Mouse (Mus musculus) liver, embryonic 16.5 days (tissue): ENCODE measurements around the gene Mnx1. TPM values are rescaled to one million over a fixed set of nuclear protein-coding genes. Genes with fewer than 3 reads are reported as not detected.
A peak's percentile ranks its signal among the peaks of the same experiment; 100 is the strongest.

Experiments
- ATAC-seq: fragments of 200-750 bp; cut with Nextera tagmentation; 2 replicates; pipeline ENCODE4 v1.8.0; 2017; ENCODE audit warnings: low read depth, mild to moderate bottlenecking, moderate number of reproducible peaks, moderate library complexity
- H3K27ac ChIP-seq: fragments of 300-500 bp; sonication (generic); 2 replicates; pipeline ENCODE4 v1.5.1; 2014; ENCODE audit warnings: mild to moderate bottlenecking, low read length
- H3K27me3 ChIP-seq: fragments of 300-500 bp; sonication (generic); 2 replicates; pipeline ENCODE4 v1.6.1; 2014; ENCODE audit warnings: low read depth, low read length, mixed read lengths; ENCODE audit not compliant: control insufficient read depth, insufficient read depth
- H3K36me3 ChIP-seq: fragments of 300-500 bp; sonication (generic); 2 replicates; pipeline ENCODE4 v1.6.1; 2014; ENCODE audit warnings: mild to moderate bottlenecking; ENCODE audit not compliant: control insufficient read depth, insufficient read depth
- H3K4me1 ChIP-seq: fragments of 300-500 bp; sonication (generic); 2 replicates; pipeline ENCODE4 v1.6.1; 2014; ENCODE audit warnings: low read depth, low read length, mixed read lengths; ENCODE audit not compliant: control insufficient read depth
- H3K4me2 ChIP-seq: fragments of 300-500 bp; sonication (generic); 2 replicates; pipeline ENCODE4 v1.6.1; 2014; ENCODE audit warnings: low read depth, low read length, mixed read lengths
- H3K4me3 ChIP-seq: fragments of 300-500 bp; sonication (generic); 2 replicates; pipeline ENCODE4 v1.5.1; 2014; ENCODE audit warnings: low read depth, mild to moderate bottlenecking, low read length
- H3K9ac ChIP-seq: fragments of 300-500 bp; sonication (generic); 2 replicates; pipeline ENCODE4 v1.6.1; 2014; ENCODE audit warnings: low read depth, low read length
- H3K9me3 ChIP-seq: fragments of 300-500 bp; sonication (generic); replicated peaks from 2 replicates; pipeline ENCODE4 v1.6.1; 2016; ENCODE audit warnings: low read length; ENCODE audit not compliant: control insufficient read depth
- WGBS: fragments of 180-500 bp; shearing (Covaris S2); extraction: QIAGEN DNeasy Blood & Tissue Kit; methylation state at CpG from one replicate; pipeline ENCODE4 v1.1.7; 2014; ENCODE audit not compliant: insufficient replicate concordance; 5-methylcytosine and 5-hydroxymethylcytosine counted together
- polyA plus RNA-seq: library from polyadenylated mRNA; unstranded; fragments of >200 nt; fragmentation: Nextera tagmentation; extraction: Ambion mirVana; gene quantifications from 2 replicates; pipeline ENCODE4 v1.2.1, GENCODE M21; 2015

Mnx1 gene
- polyA plus RNA-seq, 1 experiment from 2014 or later: not detected

GRCm38 (mm10) chr5:29479198-29479593 is 926 bp upstream of the Mnx1 start:
- Histone ChIP-seq H3K27ac (no peak overlapping the region), H3K27me3 (peaks cover 97% of the 10 kb centered on the region), H3K4me3 (no peak overlapping the region), H3K36me3 (no peaks in the 10 kb centered on the region), H3K4me1 (no peaks in the 10 kb centered on the region; the same call in 1 of the 2 replicates), H3K9me3 (no peaks in the 10 kb centered on the region), H3K4me2 (no peak overlapping the region), H3K9ac (no peak overlapping the region)
- 1% methylated on average over 14 of the region's 14 CpGs for WGBS
- no peak for ATAC-seq

GRCm38 (mm10) chr5:29477474-29478207 is 629 bp downstream of the Mnx1 start:
- no peak overlapping the region for H3K9ac ChIP-seq
- no peaks in the 10 kb centered on the region for H3K9me3 ChIP-seq
- 1% methylated on average over 53 of the region's 73 CpGs for WGBS
- H3K36me3 ChIP-seq: no peaks in the 10 kb centered on the region
- no peaks in the 10 kb centered on the region; the same call in 1 of the 2 replicates for H3K4me1 ChIP-seq
- H3K27ac ChIP-seq: no peak overlapping the region
- no peak for ATAC-seq
- peak overlapping the region; percentile 21; the same call in 1 of the 2 replicates for H3K4me3 ChIP-seq
- peaks cover 98% of the 10 kb centered on the region for H3K27me3 ChIP-seq
- peak overlapping the region; percentile 27; the same call in 1 of the 2 replicates for H3K4me2 ChIP-seq

GRCm38 (mm10) chr5:29476021-29476420 is 2.2 kb downstream of the Mnx1 start:
- ATAC-seq: no peak
- Histone ChIP-seq H3K9me3 (no peaks in the 10 kb centered on the region), H3K36me3 (no peaks in the 10 kb centered on the region), H3K4me2 (no peak overlapping the region), H3K4me1 (no peaks in the 10 kb centered on the region; the same call in 1 of the 2 replicates), H3K27me3 (peaks cover 100% of the 10 kb centered on the region), H3K4me3 (no peak overlapping the region), H3K27ac (no peak overlapping the region), H3K9ac (no peak overlapping the region)
- whole genome bisulfite sequencing: 7% methylated on average over 1 of the region's 1 CpGs

- no peak overlapping the region for H3K27ac ChIP-seq
- WGBS: 4% methylated on average over 5 of the region's 5 CpGs
- H3K9me3 ChIP-seq: no peaks in the 10 kb centered on the region
- no peak overlapping the region for H3K9ac ChIP-seq
- H3K4me2 ChIP-seq: no peak overlapping the region
- no peaks in the 10 kb centered on the region; the same call in 1 of the 2 replicates for H3K4me1 ChIP-seq
- H3K27me3 ChIP-seq: peaks cover 100% of the 10 kb centered on the region
- ATAC-seq: no peak
- H3K4me3 ChIP-seq: no peak overlapping the region
- H3K36me3 ChIP-seq: no peaks in the 10 kb centered on the region
Measured at GRCm38 (mm10) chr5:29475556-29475955, 2.7 kb downstream of the Mnx1 start.

GRCm38 (mm10) chr5:29475041-29475440 is 3.2 kb downstream of the Mnx1 start:
- H3K27ac ChIP-seq: no peak overlapping the region
- no peak overlapping the region for H3K4me2 ChIP-seq
- no peaks in the 10 kb centered on the region for H3K9me3 ChIP-seq

GRCm38 (mm10) chr5:29474246-29474960 is 3.9 kb downstream of the Mnx1 start:
- no peak for ATAC-seq
- H3K9me3 ChIP-seq: no peaks in the 10 kb centered on the region
- no peak overlapping the region for H3K27ac ChIP-seq
- H3K4me1 ChIP-seq: no peaks in the 10 kb centered on the region; the same call in 1 of the 2 replicates
- peaks cover 100% of the 10 kb centered on the region for H3K27me3 ChIP-seq
- no peak overlapping the region for H3K4me3 ChIP-seq
- no peak overlapping the region for H3K9ac ChIP-seq
- H3K36me3 ChIP-seq: no peaks in the 10 kb centered on the region
- H3K4me2 ChIP-seq: no peak overlapping the region
- WGBS: 5% methylated on average over 35 of the region's 35 CpGs

More at GRCm38 (mm10) chr5:29475041-29475440, 3.2 kb downstream of the Mnx1 start:
- Histone ChIP-seq H3K27me3 (peaks cover 100% of the 10 kb centered on the region), H3K4me1 (no peaks in the 10 kb centered on the region; the same call in 1 of the 2 replicates), H3K4me3 (no peak overlapping the region), H3K9ac (no peak overlapping the region), H3K36me3 (no peaks in the 10 kb centered on the region)
- no peak for ATAC-seq
- WGBS: 5% methylated on average over 10 of the region's 10 CpGs

GRCm38 (mm10) chr5:29473551-29474245 is 4.6 kb downstream of the Mnx1 start:
- no peaks in the 10 kb centered on the region for H3K36me3 ChIP-seq
- WGBS: 3% methylated on average over 35 of the region's 35 CpGs
- H3K4me3 ChIP-seq: no peak overlapping the region
- no peak overlapping the region for H3K9ac ChIP-seq
- no peak overlapping the region for H3K27ac ChIP-seq
- H3K4me2 ChIP-seq: no peak overlapping the region
- no peaks in the 10 kb centered on the region for H3K9me3 ChIP-seq
- no peak for ATAC-seq
- peaks cover 100% of the 10 kb centered on the region for H3K27me3 ChIP-seq
- H3K4me1 ChIP-seq: no peaks in the 10 kb centered on the region; the same call in 1 of the 2 replicates

- no peak overlapping the region for H3K9ac ChIP-seq
- no peak overlapping the region for H3K27ac ChIP-seq
- 2% methylated on average over 22 of the region's 22 CpGs for WGBS
- H3K27me3 ChIP-seq: peaks cover 98% of the 10 kb centered on the region
- H3K4me2 ChIP-seq: no peak overlapping the region
- no peaks in the 10 kb centered on the region for H3K9me3 ChIP-seq
- H3K4me3 ChIP-seq: no peak overlapping the region
- no peaks in the 10 kb centered on the region for H3K36me3 ChIP-seq
- H3K4me1 ChIP-seq: peaks cover 3% of the 10 kb centered on the region; the same call in 1 of the 2 replicates
- ATAC-seq: no peak
Measured at GRCm38 (mm10) chr5:29471855-29472665, 6.2 kb downstream of the Mnx1 start.
